ENCODE assay signal across 10 mouse cellular contexts in the genomic region with DNA sequence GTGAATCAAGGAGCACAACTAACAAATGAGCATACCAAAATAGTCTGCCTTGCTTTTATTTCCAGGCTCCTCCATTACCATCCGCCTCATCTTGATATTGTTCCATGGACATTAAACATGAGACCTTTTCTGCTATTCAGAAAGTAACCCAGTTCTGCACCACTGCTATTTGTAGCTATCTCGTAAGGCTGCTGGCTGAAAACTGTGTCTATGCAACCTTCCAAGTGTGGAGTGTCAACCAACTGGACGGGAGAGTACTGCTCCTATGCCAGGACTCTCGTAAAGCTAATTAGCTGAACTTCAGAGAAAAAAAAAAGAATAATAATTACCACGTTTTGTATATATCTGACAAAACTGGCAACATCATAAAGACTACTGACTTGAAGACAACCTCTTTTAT.
"Had no signal": no experiment of that assay in that cellular context is flagged by ENCODE, and none has a peak within 500 bp of the region (broad histone marks: within the 10 kb centered on the region; RNA-seq: fewer than 3 reads in every experiment).

No protein-coding gene starts in this region.

- H3K9ac ChIP-seq: liver, embryonic 15.5 days; midbrain, embryonic 13.5 days had no signal

- H3K4me3 ChIP-seq: left cerebral cortex, adult 2 months; limb, embryonic 10.5 days; liver, embryonic 15.5 days; midbrain, embryonic 13.5 days had no signal

- H3K27me3 ChIP-seq: liver, embryonic 15.5 days; midbrain, embryonic 13.5 days had no signal

- H3K4me2 ChIP-seq: liver, embryonic 11.5 days; liver, embryonic 15.5 days; midbrain, embryonic 13.5 days had no signal

- H3K9me3 ChIP-seq: limb, embryonic 10.5 days; liver, embryonic 15.5 days; midbrain, embryonic 13.5 days had no signal

- ATAC-seq: lung, postnatal 0 days; midbrain, embryonic 13.5 days had no signal

- H3K4me1 ChIP-seq: limb, embryonic 10.5 days; liver, embryonic 15.5 days; midbrain, embryonic 13.5 days had no signal

- H3K27ac ChIP-seq: left cerebral cortex, adult 2 months; limb, embryonic 10.5 days; liver, embryonic 15.5 days; midbrain, embryonic 13.5 days had no signal

- DNase-seq: lung, adult 2 months; lung, postnatal 36 days; right cerebral cortex, postnatal 14 days; thymus, postnatal 4 days had no signal
